Mouse (Mus musculus) right cerebral cortex, postnatal 4 days (tissue): ENCODE measurements at regions not wholly inside any gene's neighbourhood (a gene's known extent, or its start where the extent isn't known, plus 50 kb on each side); places are given as distances from the start of the nearest gene placed in this dataset.
"Not testable (repeated sequence)": the region's sequence is repeated elsewhere in the genome, so short reads cannot be mapped to it uniquely, and the experiment has no call there.

Experiments used
- DNase-seq: peaks from one replicate; pipeline ENCODE4 v3.0.0-alpha.2; 2022

- DNase-seq: not testable (repeated sequence)
Measured at GRCm38 (mm10) chr16:21102033-21102432, 51.8 kb downstream of the Teddm3 start.

GRCm38 (mm10) chr16:21100126-21100525 is 53.7 kb downstream of the Teddm3 start:
- DNase-seq: not testable (repeated sequence)

- no peak for DNase-seq
Measured at GRCm38 (mm10) chr16:21074779-21075148, 79.0 kb downstream of the Teddm3 start.

GRCm38 (mm10) chr16:21074082-21074778 is 79.6 kb downstream of the Teddm3 start:
- DNase-seq: not testable (repeated sequence)

DNA sequence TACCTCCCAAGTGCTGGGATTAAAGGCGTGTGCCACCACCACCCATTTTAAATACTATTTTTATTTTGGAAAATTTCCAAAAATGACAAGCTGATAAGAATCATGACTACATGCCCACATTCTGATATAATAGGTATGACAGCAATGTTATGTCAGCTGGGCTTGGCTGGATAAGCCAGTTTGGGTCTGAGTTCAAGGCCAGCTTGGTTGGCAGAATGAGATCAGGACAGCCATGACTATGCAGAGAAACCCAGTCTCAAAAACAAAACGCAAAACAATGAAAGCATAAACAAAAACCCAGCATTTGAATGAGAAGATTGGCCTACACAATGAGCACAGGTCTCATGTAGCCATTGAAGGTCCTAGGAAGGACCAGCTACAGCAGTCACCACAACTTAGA is 93.6 kb downstream of the Teddm3 start:
- DNase-seq: no peak

DNA sequence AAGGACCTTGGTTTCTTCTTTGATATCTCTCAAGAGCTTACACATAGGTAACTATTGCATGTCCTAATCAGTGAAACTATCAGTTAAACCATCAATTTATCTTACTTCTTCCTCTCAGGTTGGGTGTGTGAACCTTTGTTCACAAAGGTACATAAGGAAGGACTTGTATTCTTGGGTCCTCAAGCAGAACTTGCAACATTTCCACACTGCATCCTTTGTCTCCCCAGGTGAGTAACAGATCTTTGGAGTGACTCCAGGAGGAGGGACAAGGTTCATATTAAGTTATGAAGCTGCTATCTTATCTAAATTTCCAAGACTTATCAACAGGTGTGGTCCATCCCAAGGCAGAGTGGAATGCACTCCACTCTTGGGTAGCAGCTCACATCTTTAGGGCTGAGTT is 99.0 kb downstream of the Teddm3 start:
- DNase-seq: no peak

DNA sequence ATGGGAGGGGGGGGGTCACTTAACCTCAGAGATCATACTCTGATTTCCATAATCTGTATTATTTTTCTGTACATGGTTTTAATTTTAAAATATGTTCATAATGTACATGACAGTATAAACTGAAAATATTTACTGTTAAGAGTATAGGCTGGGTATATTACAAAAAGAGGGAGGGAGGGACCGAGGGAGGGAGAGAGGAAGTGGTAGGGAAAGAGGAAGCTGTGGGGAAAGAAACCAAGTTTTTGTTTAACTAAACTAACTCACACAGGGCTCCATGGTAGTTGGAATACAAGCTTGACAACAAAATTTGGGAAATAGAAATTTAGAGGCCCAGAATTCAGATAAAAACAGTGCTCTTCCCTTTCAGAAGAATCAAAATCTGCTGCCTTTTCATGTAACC is 131.7 kb downstream of the Teddm3 start:
- DNase-seq: not testable (repeated sequence)

DNA sequence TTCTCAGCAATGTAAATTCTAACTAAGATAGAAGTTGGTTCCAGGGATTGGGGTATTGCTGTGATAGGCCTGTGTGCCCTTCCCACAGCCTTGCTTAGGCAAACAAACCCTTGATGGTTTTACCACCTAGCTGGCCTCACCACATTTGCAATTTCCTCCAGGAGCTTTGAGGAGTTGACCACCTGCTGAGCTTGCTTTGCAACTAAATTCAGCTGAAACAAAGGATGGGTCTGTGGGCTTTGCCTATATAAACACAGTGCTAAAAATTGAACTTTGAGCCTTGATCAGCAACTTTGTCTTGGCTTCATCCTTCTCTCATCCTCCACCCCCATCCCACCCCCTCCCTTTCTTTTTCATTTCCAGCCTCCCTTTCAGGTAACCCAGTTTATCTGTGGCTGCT is 148.9 kb downstream of the Teddm3 start:
- DNase-seq: no peak

DNA sequence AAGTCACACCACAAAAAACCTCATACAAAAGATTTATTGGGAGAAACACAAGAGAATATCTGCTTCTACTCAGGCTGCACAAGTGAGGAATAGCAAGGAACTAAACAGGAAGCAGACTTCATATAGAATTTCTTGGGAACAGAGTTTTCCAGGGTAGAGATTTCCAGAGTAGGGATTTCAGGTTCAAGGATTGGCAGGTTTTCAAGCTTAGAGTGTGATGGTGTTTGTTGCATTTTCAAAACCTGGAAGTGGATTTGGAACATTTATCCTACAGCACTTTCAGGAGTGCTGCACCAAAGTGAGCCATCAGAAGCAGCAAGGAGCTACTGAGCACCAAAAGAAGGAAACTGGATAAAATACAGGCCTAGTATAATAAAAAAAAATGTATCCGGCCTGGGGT is 152.7 kb downstream of the Teddm3 start:
- DNase-seq: no peak

DNA sequence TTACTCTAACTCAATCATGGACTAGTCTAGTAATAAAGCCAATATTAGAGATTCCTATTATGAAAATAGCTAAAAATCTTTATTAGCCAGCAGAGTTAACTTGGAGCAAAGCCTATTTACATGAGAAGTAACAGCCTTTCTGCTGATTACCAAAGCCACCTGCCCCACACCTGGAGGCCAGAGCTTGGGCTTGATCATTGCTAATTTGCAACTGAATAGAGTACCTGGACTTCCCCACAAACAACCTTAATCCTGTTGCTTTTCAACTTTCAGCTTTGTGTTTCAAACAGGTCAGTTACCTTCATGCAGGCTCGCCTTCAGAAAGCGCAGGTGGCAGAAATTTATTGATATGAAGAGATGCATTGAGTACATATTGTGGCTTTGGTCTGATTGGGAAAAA is 163.3 kb downstream of the Teddm3 start:
- DNase-seq: no peak

- no peak for DNase-seq
Measured at GRCm38 (mm10) chr16:20975406-20975805, 178.4 kb downstream of the Teddm3 start.

- no peak for DNase-seq
Measured at GRCm38 (mm10) chr16:20972442-20972841, 181.4 kb downstream of the Teddm3 start.

GRCm38 (mm10) chr16:20958905-20959304 is 194.9 kb downstream of the Teddm3 start:
- peak; percentile 38 for DNase-seq

GRCm38 (mm10) chr16:20936722-20937121 is 202.4 kb upstream of the Thpo start:
- DNase-seq: no peak

- DNase-seq: not testable (repeated sequence)
Measured at GRCm38 (mm10) chr16:20934846-20935245, 200.5 kb upstream of the Thpo start.

- not testable (repeated sequence) for DNase-seq
Measured at GRCm38 (mm10) chr16:20930003-20930402, 195.7 kb upstream of the Thpo start.

GRCm38 (mm10) chr16:20925776-20926175 is 191.5 kb upstream of the Thpo start:
- not testable (repeated sequence) for DNase-seq

DNA sequence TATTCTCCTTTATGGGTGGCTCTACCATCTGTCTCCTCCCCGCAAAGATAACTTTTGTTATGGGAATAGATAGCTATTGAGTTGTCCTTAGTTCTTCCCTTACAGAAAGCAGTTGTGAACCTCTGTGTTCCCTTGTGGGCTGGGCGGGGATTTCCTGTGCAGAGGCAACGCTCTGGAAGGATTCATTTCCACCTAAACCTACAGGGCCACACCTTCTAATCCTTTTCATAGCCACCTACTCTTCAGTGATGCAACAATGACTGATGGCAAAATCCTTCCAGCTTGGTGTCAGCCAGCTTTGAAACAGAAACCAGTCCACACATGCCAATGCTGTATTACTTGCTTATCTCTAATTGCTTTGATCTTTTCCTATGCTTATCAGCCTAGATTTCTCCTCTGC is 176.6 kb upstream of the Thpo start:
- not testable (repeated sequence) for DNase-seq

GRCm38 (mm10) chr16:20908467-20909351 is 174.4 kb upstream of the Thpo start:
- not testable (repeated sequence) for DNase-seq

DNA sequence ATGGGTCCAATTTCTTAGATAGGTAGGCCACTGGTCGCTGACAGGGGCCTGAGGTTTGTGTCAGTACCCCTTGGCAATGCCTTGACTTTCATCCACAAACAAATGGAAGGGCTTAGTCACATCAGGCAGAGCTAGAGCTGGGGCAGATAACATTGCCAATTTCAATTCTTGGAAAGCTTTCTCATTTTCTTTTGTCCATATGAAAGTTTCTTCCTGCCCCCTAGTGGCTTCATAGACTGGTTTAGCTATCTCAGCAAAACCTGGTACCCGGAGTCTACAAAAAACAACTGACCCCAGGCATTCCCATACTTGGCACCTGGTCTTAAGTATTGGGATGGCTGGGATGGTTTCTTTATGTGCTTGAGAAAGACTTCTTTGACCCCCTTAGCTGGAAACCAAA is 161.4 kb upstream of the Thpo start:
- no peak for DNase-seq

- DNase-seq: no peak
Measured at GRCm38 (mm10) chr16:20871726-20872125, 137.4 kb upstream of the Thpo start.

- no peak for DNase-seq
Measured at GRCm38 (mm10) chr16:20866771-20867170, 132.5 kb upstream of the Thpo start.

DNA sequence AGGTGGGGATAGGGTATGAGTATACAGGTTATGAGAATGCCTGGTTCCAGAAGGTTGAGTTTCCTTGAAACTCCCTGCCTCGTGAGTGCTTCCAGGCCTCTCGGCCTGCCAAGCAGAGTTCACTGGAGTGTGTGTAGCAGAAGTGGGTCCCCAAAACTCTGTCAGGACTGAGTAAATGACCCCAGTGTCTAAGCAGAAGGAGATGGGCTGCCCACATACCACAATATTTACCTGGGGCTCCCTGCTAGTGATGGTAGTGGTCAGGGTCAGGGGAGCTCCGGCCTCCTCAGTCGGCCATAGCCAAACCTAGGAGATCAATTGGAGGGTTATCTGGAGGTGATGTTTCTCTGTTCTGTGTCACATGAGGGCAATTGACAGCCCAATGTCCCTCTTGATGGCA is 126.9 kb upstream of the Thpo start:
- DNase-seq: no peak

DNA sequence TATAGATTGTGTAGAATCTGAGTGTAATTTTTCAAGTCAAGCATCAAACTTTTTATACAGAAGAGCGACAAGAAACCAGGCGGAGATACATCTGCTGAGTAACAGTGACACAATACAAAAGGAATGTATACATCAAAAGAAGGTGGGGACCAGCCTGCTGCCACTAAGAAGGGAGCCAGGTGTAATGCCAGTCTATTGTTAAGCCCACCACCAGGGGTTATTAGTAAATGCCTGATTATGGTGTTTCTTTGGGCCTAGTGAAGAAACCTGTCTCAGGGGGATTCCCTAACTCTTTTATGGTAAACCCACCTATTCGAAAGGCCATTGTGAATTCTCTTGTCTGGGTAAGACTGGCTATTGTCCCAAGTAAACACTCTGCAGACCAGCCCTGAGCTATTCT is 126.3 kb upstream of the Thpo start:
- DNase-seq: not testable (repeated sequence)
